Mouse (Mus musculus) embryonic fibroblast, embryonic 13.5 days (primary cell): ENCODE results near the gene Khk. TPM values are rescaled to one million over a fixed set of nuclear protein-coding genes. Genes with fewer than 3 reads are reported as not detected.

Experiments
- H3K27ac ChIP-seq: 2 replicates; pipeline ENCODE4 v1.5.1; 2012; ENCODE audit warnings: low read length, control low read depth, inconsistent platforms; ENCODE audit not compliant: insufficient read depth
- H3K4me1 ChIP-seq: 2 replicates; pipeline ENCODE4 v1.6.1; 2011; ENCODE audit warnings: low read length; ENCODE audit not compliant: control insufficient read depth, insufficient read depth
- H3K4me3 ChIP-seq: 2 replicates; pipeline ENCODE4 v1.5.1; 2011; ENCODE audit warnings: mild to moderate bottlenecking, control low read depth, low read length; ENCODE audit not compliant: insufficient read depth
- CTCF ChIP-seq: IDR thresholded peaks from 2 replicates; pipeline ENCODE4 v1.5.1; 2011; ENCODE audit warnings: mild to moderate bottlenecking, control low read depth, low read length, moderate library complexity, borderline replicate concordance; ENCODE audit not compliant: insufficient read depth
- POLR2A ChIP-seq: IDR thresholded peaks from 2 replicates; pipeline ENCODE4 v1.6.1; 2011; ENCODE audit warnings: low read depth, mild to moderate bottlenecking, control low read depth, low read length, moderate library complexity
- polyA plus RNA-seq: library from polyadenylated mRNA; stranded (reverse); fragments of >200 nt; gene quantifications from 2 replicates; pipeline ENCODE4 v1.2.4, GENCODE M21; 2011; ENCODE audit warnings: low read depth; ENCODE audit not compliant: missing spikeins, insufficient read length

Khk gene
- polyA plus RNA-seq, 1 experiment, result 12.4 TPM

GRCm38 (mm10) chr5:30919831-30920614 lies 1.2 kb upstream of the Khk start:
- Histone ChIP-seq H3K4me1 (peaks cover 3% of the 10 kb centered on the region; the same call in 1 of the 2 replicates), H3K4me3 (no peak overlapping the region), H3K27ac (no peak overlapping the region)
- no peak for TF ChIP-seq POLR2A
- no peak for TF ChIP-seq CTCF

DNA sequence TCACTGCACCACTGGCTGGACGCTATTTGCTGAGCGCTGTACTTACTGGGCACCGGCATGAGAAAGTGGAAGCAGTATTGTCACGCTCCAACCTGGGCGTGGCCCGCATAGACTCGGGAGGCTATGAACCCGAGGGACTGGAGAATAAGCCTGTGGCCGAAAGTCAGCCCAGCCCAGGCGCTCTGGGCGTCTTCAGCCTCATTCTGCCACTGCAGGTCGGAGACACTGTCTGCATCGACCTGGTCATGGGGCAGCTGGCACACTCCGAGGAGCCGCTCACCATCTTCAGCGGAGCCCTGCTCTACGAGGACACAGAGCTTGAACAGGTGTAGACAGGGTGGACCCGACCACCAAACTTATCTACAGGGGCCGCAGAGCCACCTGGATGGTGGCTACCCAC lies 610 bp upstream of the Khk start:
- TF ChIP-seq POLR2A, result no peak
- no peak for TF ChIP-seq CTCF
- Histone ChIP-seq H3K27ac (no peak overlapping the region), H3K4me1 (peaks cover 3% of the 10 kb centered on the region; the same call in 1 of the 2 replicates), H3K4me3 (no peak overlapping the region)

GRCm38 (mm10) chr5:30922581-30923041 lies 1.4 kb downstream of the Khk start:
- H3K27ac ChIP-seq, result no peak overlapping the region
- peaks cover 3% of the 10 kb centered on the region; the same call in 1 of the 2 replicates for H3K4me1 ChIP-seq
- no peak overlapping the region for H3K4me3 ChIP-seq
- TF ChIP-seq CTCF, result no peak
- TF ChIP-seq POLR2A, result no peak

GRCm38 (mm10) chr5:30923119-30923518 lies 1.9 kb downstream of the Khk start:
- Histone ChIP-seq H3K4me3 (no peak overlapping the region), H3K27ac (no peak overlapping the region), H3K4me1 (peaks cover 3% of the 10 kb centered on the region; the same call in 1 of the 2 replicates)
- TF ChIP-seq CTCF (no peak), POLR2A (no peak)

- Histone ChIP-seq H3K27ac (no peak overlapping the region), H3K4me3 (no peak overlapping the region), H3K4me1 (peaks cover 3% of the 10 kb centered on the region; the same call in 1 of the 2 replicates)
- no peak for TF ChIP-seq CTCF
- no peak for TF ChIP-seq POLR2A
These were observed 3.4 kb downstream of the Khk start for GRCm38 (mm10) chr5:30924614-30925013.

DNA sequence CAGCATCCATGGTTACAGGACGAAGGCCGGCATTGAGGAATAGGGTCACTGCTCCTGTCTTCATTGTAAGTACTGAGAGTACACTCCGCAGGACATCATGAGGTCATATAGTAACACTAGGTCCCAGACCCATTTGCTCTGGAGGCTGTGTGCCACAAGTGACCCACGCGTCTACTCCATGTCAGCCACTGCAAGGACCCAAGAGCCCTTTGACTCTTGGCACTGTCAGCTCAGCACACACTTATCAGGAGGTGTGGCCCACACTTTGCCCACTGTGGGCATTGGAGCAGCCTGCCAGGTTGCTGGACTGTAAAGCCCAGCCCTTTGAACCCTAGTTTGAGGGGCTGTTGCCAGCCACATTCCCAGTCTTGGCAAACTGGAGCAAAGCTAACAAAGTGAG lies 4.0 kb downstream of the Khk start:
- H3K27ac ChIP-seq, result no peak overlapping the region
- no peak overlapping the region for H3K4me3 ChIP-seq
- TF ChIP-seq CTCF (no peak), POLR2A (no peak)
- H3K4me1 ChIP-seq, result peaks cover 3% of the 10 kb centered on the region; the same call in 1 of the 2 replicates

DNA sequence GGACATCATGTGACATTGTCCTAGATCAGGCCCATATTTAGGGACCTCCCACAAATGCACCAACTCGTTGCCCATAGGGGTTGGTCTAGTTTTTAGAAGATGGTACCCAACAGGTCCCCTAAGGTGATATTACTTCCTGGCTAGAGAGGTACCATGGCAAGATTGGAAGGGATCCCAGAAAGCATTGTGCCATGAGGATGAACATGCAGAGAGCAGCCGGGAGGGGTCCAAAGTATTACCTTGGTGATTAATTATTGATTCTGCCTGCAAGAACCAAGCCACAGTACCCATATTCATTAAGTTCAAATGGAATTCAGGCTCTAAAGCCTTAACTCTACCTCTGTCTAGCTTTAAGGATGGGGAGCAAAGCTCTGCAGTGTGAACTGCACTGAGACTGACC lies 4.8 kb downstream of the Khk start:
- peaks cover 4% of the 10 kb centered on the region; the same call in 1 of the 2 replicates for H3K4me1 ChIP-seq
- TF ChIP-seq POLR2A, result no peak
- TF ChIP-seq CTCF, result no peak
- no peak overlapping the region for H3K27ac ChIP-seq
- H3K4me3 ChIP-seq, result no peak overlapping the region

DNA sequence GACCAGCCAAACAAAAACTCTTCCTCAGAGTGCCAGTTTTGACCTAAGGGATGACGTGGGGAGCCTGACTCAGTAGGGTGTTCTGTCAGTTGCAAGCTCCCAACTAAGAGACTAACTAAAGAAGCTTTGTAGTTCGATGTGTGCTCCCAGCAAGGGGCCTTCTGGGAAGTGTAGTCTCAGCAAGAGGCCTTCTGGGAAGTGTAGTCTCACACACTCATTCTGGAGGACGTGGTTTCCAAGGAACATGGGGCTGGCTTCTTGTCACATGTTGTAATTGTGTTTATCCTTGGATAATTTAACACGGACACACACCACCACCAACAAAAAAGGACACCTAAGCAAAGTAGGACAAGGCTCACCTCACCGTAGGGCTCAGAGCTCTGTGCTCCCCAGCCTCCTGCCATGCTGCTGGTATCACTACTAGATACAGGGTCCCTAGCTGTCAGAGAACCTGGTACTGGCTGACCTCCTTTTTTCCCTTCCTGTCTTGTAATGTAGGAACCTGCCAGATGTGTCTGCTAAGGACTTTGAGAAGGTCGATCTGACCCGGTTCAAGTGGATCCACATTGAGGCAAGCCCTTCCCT lies 6.8 kb downstream of the Khk start:
- 0 out of 2 replicates have a peak, but pooled peaks cover 2% of the 10 kb centered on the region for H3K4me1 ChIP-seq
- H3K4me3 ChIP-seq, result no peak overlapping the region
- 0 out of 2 replicates have a peak, but pooled peaks have one; percentile 5 for TF ChIP-seq POLR2A
- no peak for TF ChIP-seq CTCF
- no peak overlapping the region for H3K27ac ChIP-seq

DNA sequence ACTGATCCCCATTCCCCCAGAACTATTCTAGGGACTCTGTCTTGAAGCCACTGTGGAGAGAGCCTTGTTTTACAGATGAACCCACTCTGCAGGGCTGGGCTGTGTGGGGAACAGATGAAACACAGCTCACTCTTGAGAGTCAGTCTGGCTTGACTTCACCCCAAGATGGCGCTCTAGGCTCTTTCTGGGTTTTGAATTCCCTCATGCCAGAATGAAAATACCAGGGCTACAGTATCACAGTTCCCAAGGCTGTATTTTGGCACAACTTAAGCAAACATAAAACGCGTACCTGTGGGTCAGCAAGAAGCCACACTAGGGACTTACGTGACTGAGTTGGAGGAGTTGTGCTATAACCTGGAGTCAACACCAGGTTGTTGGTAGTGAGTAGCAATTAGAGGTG lies 8.9 kb downstream of the Khk start:
- TF ChIP-seq CTCF (0 out of 2 replicates have a peak, but pooled peaks have one; percentile 28), POLR2A (no peak)
- Histone ChIP-seq H3K4me1 (0 out of 2 replicates have a peak, but pooled peaks cover 2% of the 10 kb centered on the region), H3K4me3 (no peak overlapping the region), H3K27ac (no peak overlapping the region)

DNA sequence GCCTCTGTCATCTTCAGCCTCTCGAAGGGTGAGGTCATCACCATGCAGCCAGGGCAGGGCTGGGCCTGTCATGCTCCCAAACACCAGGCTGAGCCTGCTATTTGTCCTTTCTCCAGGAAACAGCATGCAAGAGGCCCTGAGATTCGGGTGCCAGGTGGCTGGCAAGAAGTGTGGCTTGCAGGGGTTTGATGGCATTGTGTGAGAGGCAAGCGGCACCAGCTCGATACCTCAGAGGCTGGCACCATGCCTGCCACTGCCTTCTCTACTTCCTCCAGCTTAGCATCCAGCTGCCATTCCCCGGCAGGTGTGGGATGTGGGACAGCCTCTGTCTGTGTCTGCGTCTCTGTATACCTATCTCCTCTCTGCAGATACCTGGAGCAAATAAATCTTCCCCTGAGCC lies 9.6 kb downstream of the Khk start:
- no peak overlapping the region for H3K4me3 ChIP-seq
- TF ChIP-seq POLR2A (no peak), CTCF (no peak)
- 0 out of 2 replicates have a peak, but pooled peaks cover 2% of the 10 kb centered on the region for H3K4me1 ChIP-seq
- no peak overlapping the region for H3K27ac ChIP-seq
